Mouse (Mus musculus) left cerebral cortex, adult 2 months (tissue): ENCODE measurements around the gene Sdk1. TPM values are rescaled to one million over a fixed set of nuclear protein-coding genes. Genes with fewer than 3 reads are reported as not detected.
A peak's percentile ranks its signal among the peaks of the same experiment; 100 is the strongest.

Source experiments
- DNase-seq, 2 experiments: peaks; one replicate each; pipeline ENCODE4 v3.0.0; 2021 to 2022; ENCODE audit warnings: low spot score in 2 of 2, mixed read lengths in 1 of 2; ENCODE audit errors: extremely low spot score in 1 of 2
- H3K27ac ChIP-seq: fragments of 200-600 bp; 2 replicates; pipeline ENCODE4 v1.8.1; 2022
- H3K4me3 ChIP-seq: fragments of 200-600 bp; 2 replicates; pipeline ENCODE4 v1.8.1; 2022
- CTCF ChIP-seq: fragments of 200-600 bp; IDR thresholded peaks from 2 replicates; pipeline ENCODE4 v1.8.1; 2022; ENCODE audit warnings: antibody characterized with exemption, mild to moderate bottlenecking, moderate library complexity
- intact Hi-C: fragments of 180-260 bp; cut with DNase I; formaldehyde crosslinking; loops from one replicate; pipeline ENCODE4 v1.15.1; 2025
- total RNA-seq, 2 experiments: library from RNA; stranded (reverse); gene quantifications; 2 replicates each; pipeline ENCODE4 v1.2.3; 2021

Sdk1 gene
- total RNA-seq, 2 experiments from 2014 or later = 9.4 to 9.9 TPM

DNA sequence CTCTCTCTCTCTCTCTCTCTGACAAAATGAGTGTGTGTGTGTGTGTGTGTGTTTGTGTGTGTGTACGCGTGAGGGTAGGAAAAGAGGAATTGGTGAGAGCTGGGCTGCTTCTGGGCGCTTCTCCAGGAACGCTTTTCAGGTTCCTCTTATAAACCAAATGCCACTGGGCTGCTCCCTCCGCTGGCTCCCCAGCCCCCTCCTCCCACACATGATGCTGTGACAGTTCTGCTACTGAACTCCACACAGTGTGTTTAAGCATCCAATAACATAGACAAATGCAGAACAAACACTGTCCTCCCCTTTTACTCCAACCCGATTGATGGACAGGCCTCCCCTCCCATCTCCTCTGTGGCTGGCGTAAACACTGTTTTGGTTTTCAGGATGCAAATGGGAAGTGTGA lies 513.0 kb downstream of the Sdk1 start:
- TF ChIP-seq CTCF = no peak
- no peak overlapping the region for H3K27ac ChIP-seq
- peak; percentile 42 to 45 for DNase-seq
- H3K4me3 ChIP-seq = no peak overlapping the region
- intact Hi-C loops = no loop called here

DNA sequence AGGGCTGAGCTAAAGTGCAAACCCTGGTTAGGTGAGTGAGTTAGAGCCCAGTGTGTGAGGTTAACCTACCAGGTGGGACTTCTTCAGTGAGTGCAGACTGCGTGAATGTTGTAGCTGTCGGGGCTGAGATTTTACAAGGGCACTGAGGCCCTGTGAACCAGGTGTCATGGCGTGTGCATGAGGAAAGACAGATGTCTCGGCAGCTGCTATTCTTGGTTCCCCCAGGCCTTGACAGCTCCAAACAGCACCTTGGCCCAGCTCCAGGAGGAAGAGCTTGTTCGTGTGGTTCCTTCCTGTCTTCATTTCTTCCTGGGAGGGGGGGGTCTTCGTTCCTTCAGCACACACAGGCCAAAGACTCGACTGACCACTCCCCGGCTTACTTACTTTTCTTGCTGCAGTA lies 517.6 kb downstream of the Sdk1 start:
- intact Hi-C loops = no loop called here
- no peak for TF ChIP-seq CTCF
- H3K27ac ChIP-seq = no peak overlapping the region
- H3K4me3 ChIP-seq = no peak overlapping the region
- no peak for DNase-seq

DNA sequence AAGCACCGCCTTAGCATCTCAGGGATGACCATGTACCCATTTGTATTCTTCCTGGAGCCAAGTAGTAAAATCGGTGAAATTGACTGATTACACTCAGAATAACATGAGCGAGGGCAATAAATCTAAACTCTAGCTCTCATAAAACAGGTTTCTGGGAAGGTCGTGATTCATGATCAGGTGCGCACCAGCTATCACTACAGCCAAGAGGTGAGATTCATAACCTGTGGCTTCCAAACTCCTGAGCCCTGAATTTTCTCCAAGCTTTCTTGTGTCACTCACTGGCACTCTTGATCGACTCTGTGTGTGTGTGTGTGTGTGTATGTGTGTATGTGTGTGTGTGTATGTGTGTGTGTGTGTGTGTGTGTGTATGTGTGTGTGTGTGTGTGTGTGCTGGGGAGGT lies 522.8 kb downstream of the Sdk1 start:
- DNase-seq = no peak
- Histone ChIP-seq H3K27ac (no peak overlapping the region), H3K4me3 (no peak overlapping the region)
- no peak for TF ChIP-seq CTCF
- intact Hi-C loops = no loop called here

DNA sequence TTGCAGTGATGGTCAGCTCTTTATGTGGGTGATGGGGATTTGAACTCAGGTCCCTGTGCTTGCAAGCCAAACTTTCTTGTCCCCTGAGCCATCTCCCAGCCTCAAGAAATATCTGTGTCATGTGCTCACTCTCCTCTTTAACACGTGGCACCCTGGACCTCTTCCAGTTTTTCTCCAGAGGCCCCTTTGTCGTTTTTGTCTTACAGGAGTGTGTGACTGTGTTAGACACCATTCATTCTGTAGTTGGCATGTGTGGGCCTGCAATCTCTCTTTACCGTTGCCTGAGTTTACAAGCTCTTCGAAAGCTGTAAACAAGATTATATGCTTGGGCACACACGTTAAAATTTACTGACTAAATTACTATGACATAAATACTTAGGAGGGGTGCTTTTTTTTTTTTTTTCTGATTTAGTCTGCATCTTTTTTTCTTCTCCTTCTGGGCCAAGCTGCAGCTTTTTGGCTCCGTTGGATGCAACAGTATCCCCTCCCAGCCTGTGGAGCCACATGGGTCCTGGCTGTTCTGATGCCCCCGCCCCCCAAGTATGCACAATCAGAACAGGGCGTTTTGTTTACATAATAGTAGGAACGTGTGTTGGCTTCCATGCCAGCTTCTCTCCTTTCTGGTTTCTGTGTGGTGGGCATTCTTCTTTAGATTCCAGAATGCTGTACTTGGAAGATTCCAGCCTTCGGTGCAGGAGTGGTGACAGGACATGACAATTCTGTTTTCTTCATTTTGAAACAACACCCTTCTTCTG lies 527.6 kb downstream of the Sdk1 start:
- no peak for TF ChIP-seq CTCF
- Histone ChIP-seq H3K4me3 (no peak overlapping the region), H3K27ac (no peak overlapping the region)
- intact Hi-C loops = no loop called here
- no peak for DNase-seq

DNA sequence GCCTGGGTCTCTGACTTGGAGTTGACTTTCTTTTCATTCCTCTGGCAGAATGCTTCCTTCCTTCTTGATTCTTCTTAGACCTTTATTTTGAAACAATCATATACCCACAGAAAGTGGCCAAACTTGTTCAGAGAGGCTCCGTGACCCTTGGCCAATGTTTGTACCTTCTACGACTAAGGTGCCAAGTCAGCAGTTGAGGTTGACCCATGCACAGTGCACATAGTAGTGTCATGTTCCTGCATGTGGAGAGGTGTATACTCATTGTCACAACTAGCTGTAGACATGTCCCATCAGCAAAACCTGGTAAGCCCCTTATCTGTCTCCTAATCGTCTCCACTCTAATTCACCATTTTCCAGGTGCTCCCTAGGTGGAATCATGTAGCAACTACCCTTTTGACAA lies 530.2 kb downstream of the Sdk1 start:
- intact Hi-C loops = no loop called here
- TF ChIP-seq CTCF = no peak
- H3K4me3 ChIP-seq = no peak overlapping the region
- DNase-seq = no peak
- H3K27ac ChIP-seq = no peak overlapping the region

DNA sequence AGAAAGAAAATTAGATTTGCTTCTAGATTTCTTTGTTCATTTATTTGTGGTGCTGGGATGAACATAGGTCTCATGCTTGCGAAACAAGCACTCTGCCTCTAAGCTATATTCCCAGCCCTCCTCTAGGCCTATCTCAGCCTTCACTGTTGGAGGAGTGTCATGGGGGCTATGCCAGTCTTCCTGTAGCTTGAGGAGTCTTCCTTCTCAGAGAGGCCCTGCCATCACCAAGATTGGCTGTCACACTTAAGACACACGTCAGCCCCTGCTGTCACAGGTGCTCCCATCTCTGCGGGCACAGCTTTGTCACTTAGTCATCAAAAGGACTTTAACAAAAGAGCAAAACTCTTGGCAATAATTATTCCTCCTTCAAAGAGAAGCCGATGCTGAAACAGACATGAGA lies 536.9 kb downstream of the Sdk1 start:
- no peak for DNase-seq
- Histone ChIP-seq H3K4me3 (no peak overlapping the region), H3K27ac (no peak overlapping the region)
- no peak for TF ChIP-seq CTCF
- intact Hi-C loops = no loop called here

DNA sequence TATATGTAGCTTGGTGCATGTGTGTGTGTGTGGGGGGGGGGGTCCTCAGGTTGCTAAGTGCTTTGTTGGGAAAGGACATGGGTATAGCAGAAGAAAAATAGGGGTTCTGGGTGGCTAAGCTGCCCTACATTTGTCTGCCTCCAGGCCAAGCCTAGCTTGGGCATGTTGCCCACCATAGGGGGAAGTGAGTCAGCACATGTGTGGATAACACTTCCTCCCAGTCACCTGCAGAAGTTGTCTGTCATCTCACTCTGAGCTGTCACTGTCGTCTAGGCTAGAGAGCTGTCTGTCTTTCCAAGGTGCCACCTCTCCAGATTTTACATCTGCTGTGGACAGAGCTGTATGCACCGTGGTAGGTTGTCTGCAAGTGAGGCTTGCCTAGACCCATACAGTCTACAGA lies 539.9 kb downstream of the Sdk1 start:
- intact Hi-C loops = no loop called here
- DNase-seq = no peak
- no peak overlapping the region for H3K4me3 ChIP-seq
- no peak overlapping the region for H3K27ac ChIP-seq
- no peak for TF ChIP-seq CTCF

DNA sequence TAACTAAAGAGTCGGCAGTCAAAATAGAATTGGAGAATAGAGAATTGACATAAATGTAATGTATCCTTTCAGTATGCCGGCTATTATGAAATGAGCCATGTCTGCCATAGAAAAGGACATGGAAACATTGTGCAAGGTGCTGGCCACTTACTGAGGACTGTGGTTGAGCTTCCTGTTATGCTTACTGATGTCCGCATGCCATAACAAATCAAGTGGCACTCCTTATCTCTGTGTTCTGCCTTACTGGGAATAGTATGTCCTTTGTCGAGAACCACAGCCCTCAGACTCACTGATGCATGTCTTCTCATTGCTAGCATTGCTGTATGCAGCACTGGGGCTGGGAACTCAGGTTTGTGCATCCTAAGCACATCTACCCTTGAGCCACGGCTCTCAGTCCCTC lies 541.0 kb downstream of the Sdk1 start:
- no peak overlapping the region for H3K4me3 ChIP-seq
- intact Hi-C loops = no loop called here
- no peak overlapping the region for H3K27ac ChIP-seq
- no peak for DNase-seq
- TF ChIP-seq CTCF = no peak

DNA sequence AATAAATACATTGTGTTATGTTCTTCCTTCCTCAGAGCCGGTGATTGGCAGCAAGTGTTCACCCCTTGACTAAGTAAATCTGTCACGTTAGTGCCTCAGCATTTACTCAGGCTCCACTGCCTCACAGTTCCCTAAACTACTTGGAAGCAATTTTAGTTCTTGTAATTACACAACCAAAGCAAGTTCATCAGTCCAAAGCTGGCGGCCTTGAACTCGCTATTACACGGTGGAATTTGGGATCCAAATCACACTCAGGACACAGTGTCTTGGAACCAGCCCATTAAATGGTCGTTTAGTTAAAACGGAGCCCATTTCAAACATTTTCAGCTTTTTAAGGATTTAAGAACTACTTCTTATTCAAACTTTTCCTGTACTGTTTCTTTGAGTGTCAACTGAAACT lies 542.2 kb downstream of the Sdk1 start:
- no peak for TF ChIP-seq CTCF
- H3K4me3 ChIP-seq = no peak overlapping the region
- intact Hi-C loops = no loop called here
- no peak overlapping the region for H3K27ac ChIP-seq
- no peak for DNase-seq

DNA sequence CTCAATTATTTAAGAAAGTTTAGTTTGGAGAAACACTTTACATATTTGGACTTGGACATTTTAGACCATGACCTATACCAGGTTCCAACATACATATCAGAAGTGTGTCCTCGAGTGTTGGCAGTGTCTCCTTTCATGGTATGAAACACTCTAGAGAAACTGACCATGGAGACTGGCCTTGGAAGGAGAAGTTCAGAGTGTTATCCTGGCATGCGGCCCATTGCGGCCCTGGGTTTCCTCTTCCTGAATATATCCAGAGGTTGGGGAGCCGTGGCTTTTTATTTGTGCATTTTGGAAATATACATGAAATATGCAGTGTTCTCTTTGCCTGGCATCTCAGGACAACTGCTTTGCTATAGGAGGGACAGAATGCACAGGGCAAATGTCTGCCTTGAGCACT lies 552.6 kb downstream of the Sdk1 start:
- Histone ChIP-seq H3K4me3 (no peak overlapping the region), H3K27ac (no peak overlapping the region)
- no peak for TF ChIP-seq CTCF
- no peak for DNase-seq
- intact Hi-C loops = no loop called here

DNA sequence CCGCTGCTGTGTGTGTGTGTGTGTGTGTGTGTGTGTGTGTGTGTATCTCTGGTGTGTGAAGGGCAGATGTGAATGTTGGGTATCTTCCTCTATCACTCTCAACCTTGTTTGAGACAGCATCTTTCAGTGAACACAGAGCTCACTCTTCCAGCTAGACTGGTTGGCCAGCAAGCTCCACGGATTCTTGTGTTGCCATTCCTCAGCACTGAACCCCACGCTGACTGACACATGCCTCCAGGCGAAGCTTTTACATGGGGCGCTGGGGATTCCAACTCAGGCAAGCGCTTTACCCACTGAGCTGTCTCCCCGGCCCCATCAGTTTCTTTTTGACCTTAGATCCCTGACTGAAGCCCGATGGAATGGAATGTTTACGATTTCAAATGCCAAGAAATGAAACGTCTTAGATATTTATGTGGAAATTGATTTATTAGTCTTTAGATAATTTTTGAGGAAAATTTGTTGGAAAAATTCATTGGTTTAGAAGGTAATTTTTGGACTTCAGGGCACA lies 582.6 kb downstream of the Sdk1 start:
- intact Hi-C loops = no loop called here
- no peak for TF ChIP-seq CTCF
- DNase-seq = no peak
- Histone ChIP-seq H3K4me3 (no peak overlapping the region), H3K27ac (no peak overlapping the region)

DNA sequence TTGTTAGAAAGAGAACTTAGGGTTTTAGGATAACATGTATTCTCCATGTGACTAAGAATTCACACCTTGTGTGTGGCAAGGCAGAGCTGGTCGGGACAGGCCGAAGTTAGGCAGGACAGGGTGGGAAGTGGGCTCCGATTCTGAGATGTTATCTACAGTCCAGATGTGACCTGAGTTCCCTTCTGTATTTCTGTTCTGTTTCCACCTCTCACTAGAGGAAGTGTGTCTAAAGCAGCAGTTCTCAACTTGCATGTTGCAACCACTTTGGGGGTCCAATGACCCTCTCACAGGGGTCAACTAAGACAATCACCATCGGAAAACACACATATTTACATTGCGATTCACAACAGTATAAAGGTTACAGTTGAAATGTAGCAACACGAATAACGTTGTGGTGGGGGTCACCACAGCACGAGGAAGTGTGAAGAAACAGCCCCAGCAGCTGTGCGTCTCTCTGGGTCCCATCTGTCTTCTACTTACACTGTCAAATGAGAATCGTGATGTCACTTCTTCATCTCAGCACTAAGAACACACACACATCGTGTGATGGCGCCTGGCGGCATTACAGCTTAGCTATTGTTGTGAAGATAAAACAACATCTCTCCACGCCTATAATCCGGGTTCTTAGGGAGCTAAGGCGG lies 583.6 kb downstream of the Sdk1 start:
- H3K27ac ChIP-seq = no peak overlapping the region
- intact Hi-C loops = no loop called here
- TF ChIP-seq CTCF = no peak
- H3K4me3 ChIP-seq = no peak overlapping the region
- no peak for DNase-seq

DNA sequence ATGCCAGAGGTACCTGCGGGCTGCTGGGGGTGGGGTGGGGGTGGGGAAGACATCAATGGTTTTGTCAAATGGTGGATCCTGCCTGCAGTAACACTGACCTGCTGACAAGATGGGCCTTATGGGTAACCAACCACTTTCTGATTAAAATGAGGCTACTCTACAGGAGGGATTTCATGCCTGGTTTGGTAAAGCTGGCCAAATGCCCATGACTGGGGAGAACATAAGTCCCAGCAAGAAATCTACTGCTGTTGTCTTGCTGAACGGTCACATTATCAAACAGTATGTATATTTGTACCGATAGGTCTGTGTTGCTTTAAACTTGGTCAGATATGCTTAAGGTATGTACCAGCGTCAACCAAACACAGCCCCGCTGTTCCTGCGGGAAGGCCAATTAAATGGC lies 594.3 kb downstream of the Sdk1 start:
- Histone ChIP-seq H3K27ac (no peak overlapping the region), H3K4me3 (no peak overlapping the region)
- intact Hi-C loops = no loop called here
- no peak for DNase-seq
- no peak for TF ChIP-seq CTCF
